Mouse (Mus musculus): ENCODE measurements around the gene Nos3.

Nos3 gene

GRCm38 (mm10) chr5:24399686-24400085, 35.1 kb downstream of the Nos3 start:
- DNase-seq (ENCODE audit: low spot score) = no peak

GRCm38 (mm10) chr5:24400362-24400761, 35.8 kb downstream of the Nos3 start:
- DNase-seq (ENCODE audit: low spot score) = no peak

GRCm38 (mm10) chr5:24400911-24401605, 36.4 kb downstream of the Nos3 start:
- DNase-seq (ENCODE audit: low spot score) = no peak

- no peak for DNase-seq (ENCODE audit: low spot score)
Observed at GRCm38 (mm10) chr5:24401969-24402368, 37.4 kb downstream of the Nos3 start.

GRCm38 (mm10) chr5:24404594-24405360, 40.2 kb downstream of the Nos3 start:
- no peak for DNase-seq (ENCODE audit: low spot score)

GRCm38 (mm10) chr5:24405389-24405876, 40.8 kb downstream of the Nos3 start:
- DNase-seq (ENCODE audit: low spot score) = no peak

- no peak for DNase-seq (ENCODE audit: low spot score)
Observed at GRCm38 (mm10) chr5:24408651-24409050, 44.0 kb downstream of the Nos3 start.

- DNase-seq (ENCODE audit: low spot score) = no peak
Observed at GRCm38 (mm10) chr5:24409466-24409865, 44.9 kb downstream of the Nos3 start.

GRCm38 (mm10) chr5:24412063-24412462, 47.5 kb downstream of the Nos3 start:
- DNase-seq (ENCODE audit: low spot score) = no peak

GRCm38 (mm10) chr5:24413042-24413693, 48.6 kb downstream of the Nos3 start, which contains the start of gene Asic3:
Asic3 (plus strand) TSS chr5:24413392.
- no peak for DNase-seq (ENCODE audit: low spot score)

GRCm38 (mm10) chr5:24413938-24414337, 49.3 kb downstream of the Nos3 start:
- no peak for DNase-seq (ENCODE audit: low spot score)

- DNase-seq (ENCODE audit: low spot score) = peak; percentile 73
Observed at GRCm38 (mm10) chr5:24416222-24416736, 51.7 kb downstream of the Nos3 start.

- DNase-seq (ENCODE audit: low spot score) = no peak
Observed at GRCm38 (mm10) chr5:24417587-24417986, 53.0 kb downstream of the Nos3 start.

GRCm38 (mm10) chr5:24420381-24420780, 55.8 kb downstream of the Nos3 start:
- no peak for DNase-seq (ENCODE audit: low spot score)

- peak; percentile 100 for DNase-seq (ENCODE audit: low spot score)
Observed at GRCm38 (mm10) chr5:24423129-24424003, 58.8 kb downstream of the Nos3 start, which contains the start of the genes Cdk5 and Slc4a2. Cdk5 (minus strand) TSS chr5:24423530. Slc4a2 (plus strand) TSS chr5:24423837.

GRCm38 (mm10) chr5:24424004-24424781, 59.6 kb downstream of the Nos3 start:
- DNase-seq (ENCODE audit: low spot score) = no peak

- DNase-seq (ENCODE audit: low spot score) = peak; percentile 88
Observed at GRCm38 (mm10) chr5:24424861-24425411, 60.3 kb downstream of the Nos3 start.

- peak; percentile 74 for DNase-seq (ENCODE audit: low spot score)
Observed at GRCm38 (mm10) chr5:24425421-24426036, 60.9 kb downstream of the Nos3 start.

GRCm38 (mm10) chr5:24426037-24426432, 61.4 kb downstream of the Nos3 start:
- DNase-seq (ENCODE audit: low spot score) = no peak
